Mouse (Mus musculus) layer of hippocampus, adult 8-10 months (tissue): ENCODE measurements around the gene Maml3. TPM values are rescaled to one million over a fixed set of nuclear protein-coding genes. Genes with fewer than 3 reads are reported as not detected.

Source experiments
- DNase-seq, 2 experiments: peaks; one replicate each; pipeline ENCODE4 v3.0.0; 2022; ENCODE audit warnings: low spot score in 2 of 2
- total RNA-seq, 4 experiments: library from RNA; stranded (reverse); gene quantifications; 2 replicates each; pipeline ENCODE4 v1.2.4; 2022

The Maml3 gene
- total RNA-seq, 4 experiments from 2014 or later, result 7.0 to 9.3 (median 8.0) TPM

- no peak for DNase-seq
Observed at GRCm38 (mm10) chr3:52006721-52007330, 98.0 kb downstream of the Maml3 start.

DNA sequence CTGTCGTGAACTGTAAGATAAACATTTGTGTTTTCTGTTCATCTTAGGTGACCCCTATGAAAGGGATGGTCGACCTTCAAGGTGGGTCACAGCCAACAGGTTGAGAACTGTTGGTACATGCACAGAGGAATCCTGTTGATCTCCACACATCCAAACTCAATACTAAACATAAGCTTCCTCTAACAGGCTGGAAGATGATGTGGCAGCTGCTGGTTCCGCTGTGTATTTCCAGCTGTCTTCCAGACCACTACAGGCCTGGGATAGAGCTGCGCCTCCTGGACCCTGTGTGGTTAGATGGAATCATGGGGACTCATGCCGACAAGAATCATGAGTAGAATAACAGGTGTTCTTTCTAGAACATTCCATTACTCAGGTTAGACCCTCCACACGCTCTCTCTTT is 101.2 kb downstream of the Maml3 start:
- DNase-seq, result no peak

GRCm38 (mm10) chr3:52001518-52001895 is 103.4 kb downstream of the Maml3 start:
- no peak for DNase-seq

GRCm38 (mm10) chr3:52000871-52001517 is 103.9 kb downstream of the Maml3 start:
- no peak for DNase-seq

GRCm38 (mm10) chr3:51999671-52000437 is 105.0 kb downstream of the Maml3 start:
- no peak for DNase-seq

DNA sequence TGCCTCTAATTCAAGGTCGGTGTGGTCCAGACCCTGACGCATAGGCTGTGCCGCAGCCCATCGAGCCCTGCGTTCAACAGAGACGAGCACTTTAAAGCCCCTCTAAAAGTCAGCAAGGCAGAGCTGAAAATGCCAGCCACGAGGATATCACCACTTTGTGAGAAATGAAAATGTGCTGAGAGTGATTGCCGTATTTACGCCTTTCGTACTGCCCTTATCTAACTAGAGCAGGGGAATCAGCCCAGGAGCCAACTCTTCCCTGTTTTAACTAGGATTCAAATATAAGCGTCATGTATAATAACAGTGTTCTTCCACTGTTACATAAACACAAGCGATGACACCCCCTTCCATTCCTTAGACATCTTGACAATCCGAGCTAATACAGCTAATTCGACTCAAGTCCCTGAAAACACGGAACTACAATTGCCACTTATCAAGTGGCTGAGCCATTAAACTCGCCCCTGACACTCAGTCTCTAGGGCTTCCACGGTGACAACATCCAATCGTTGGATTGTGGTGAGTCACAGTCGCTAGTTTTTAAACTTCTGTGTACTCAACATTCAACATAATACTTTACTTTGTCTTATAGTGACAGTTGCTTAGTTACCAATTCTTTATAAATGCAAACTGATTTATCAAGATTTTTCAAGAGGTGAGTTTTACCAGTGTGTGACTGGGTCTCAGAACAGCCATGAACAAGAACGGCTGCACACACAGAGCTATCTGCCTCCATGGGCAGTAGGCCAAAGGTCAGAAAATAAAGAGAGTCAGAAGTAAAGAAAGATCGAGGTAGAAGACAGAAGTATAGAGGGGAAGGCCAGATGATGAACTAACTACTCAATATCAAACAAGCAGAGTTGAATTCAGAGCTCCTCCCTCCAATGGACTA is 106.1 kb downstream of the Maml3 start:
- DNase-seq, result no peak

- DNase-seq, result no peak
Observed at GRCm38 (mm10) chr3:51997616-51998015, 107.3 kb downstream of the Maml3 start.

DNA sequence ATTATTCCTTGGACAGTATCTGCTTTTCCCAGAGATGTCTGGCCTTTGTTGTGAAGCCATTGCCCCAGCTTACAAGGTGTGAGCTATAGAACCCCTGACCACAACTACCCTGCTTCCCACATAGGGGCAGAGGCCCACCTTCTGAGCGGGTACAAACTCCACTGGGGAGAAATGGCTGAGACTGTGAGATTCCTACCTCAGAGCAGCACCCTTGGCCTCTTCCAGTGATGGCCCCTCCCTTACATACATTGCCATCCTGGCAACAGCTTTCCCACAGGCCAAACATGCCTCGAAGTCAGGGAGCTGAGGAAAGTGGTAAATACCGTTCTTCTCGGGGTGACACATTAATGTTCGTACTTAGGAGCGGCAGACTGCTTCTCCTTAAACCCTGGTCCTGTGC is 118.4 kb downstream of the Maml3 start:
- DNase-seq, result no peak

DNA sequence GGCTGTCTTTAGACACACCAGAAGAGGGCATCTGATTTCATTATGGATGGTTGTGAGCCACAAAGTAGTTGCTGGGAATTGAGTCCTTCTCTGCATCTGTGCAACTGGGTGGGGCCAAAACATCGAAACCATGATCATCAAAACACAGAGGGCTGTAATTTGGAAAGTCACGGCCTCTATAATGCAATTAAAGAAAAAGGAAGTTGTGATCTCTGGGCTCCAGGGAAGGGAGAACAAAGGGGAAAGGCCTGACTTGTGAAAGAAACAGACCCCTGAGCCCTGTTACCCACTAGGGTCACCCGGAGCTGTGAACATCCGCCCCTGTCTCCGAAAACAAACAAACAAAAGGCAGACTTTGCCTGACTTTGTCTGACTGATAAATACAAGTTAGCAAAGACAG is 123.4 kb downstream of the Maml3 start:
- DNase-seq, result no peak

GRCm38 (mm10) chr3:51977654-51978352 is 127.1 kb downstream of the Maml3 start:
- no peak for DNase-seq

DNA sequence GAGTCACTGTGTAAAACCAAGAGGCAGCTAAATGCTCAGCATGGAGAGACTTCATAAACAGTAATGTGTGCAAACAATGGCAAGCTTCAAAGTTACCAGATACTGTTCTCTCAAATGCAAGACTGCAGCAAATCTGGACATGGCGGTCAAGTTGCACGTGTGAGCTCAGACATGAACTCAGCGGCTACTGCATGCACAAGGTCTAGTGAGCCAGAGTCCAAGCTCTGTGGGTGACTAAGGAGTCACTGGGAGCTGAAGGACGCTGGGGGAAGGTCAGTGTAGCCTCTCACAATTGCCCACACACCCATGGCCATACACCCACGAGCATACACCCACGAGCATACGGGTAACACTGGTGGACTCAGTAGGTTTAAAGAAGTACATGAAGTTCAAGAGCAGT is 130.3 kb downstream of the Maml3 start:
- DNase-seq, result no peak

- DNase-seq, result no peak
Observed at GRCm38 (mm10) chr3:51974153-51974552, 130.7 kb downstream of the Maml3 start.

DNA sequence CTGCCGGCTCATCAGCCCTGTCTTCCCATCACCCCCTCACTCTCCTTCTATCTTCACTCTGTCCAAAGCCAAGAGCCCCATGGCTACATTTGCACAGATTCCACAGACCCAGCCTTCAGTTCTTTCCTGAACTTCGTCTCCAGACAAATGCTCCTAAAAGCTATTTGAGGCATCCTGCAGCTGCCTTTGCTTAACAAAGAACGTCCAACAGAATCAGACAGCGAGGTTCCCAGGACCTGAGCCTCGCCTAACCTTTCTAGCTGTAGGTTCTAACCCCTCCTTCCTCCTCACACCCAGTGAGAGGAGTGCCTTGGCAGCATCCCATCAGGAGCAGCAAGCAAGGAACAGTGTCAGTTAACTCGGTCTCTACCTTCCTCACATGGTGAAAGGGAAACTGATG is 132.3 kb downstream of the Maml3 start:
- DNase-seq, result no peak

GRCm38 (mm10) chr3:51970489-51970888 is 134.4 kb downstream of the Maml3 start:
- no peak for DNase-seq

- no peak for DNase-seq
Observed at GRCm38 (mm10) chr3:51969451-51969850, 135.4 kb downstream of the Maml3 start.

DNA sequence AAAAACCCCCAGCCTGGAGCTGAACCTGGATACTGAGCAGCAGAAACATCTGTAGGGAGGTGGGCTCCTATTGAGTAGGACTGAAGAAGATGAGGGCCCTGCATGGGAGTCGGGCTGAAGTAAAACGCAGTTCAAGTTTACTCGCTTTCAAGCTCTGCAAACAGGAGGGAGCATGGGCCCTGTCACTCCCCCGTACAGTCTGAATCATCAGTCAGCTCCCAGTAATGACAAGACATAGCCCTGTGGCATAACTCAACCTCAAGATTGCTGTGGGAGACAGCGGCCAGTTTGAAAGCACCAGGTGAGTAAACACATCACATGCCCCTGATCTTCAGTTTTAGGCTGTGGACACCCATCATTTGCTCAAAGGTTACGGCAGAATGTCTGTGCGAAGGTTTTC is 139.0 kb downstream of the Maml3 start:
- DNase-seq, result no peak

DNA sequence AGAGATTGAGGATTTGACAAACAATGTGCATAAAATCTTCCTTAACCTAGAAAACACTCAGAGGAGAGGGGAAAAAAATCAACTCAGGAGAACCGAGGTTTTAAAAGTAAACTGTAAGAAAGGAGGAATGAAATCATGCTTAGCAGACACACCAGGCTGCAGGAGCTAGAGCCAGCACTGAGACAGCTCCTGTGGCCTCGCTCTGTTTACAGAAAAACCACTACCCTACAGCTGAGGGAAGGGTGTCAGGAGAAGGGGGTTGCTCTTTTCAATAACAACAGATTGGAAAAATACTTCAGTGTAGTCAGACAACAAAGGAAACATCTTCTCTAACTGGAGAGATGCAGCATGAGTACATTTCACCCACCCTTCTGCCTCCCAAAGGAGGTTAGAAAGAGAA is 139.4 kb downstream of the Maml3 start:
- no peak for DNase-seq

GRCm38 (mm10) chr3:51965008-51965407 is 139.9 kb downstream of the Maml3 start:
- no peak for DNase-seq

DNA sequence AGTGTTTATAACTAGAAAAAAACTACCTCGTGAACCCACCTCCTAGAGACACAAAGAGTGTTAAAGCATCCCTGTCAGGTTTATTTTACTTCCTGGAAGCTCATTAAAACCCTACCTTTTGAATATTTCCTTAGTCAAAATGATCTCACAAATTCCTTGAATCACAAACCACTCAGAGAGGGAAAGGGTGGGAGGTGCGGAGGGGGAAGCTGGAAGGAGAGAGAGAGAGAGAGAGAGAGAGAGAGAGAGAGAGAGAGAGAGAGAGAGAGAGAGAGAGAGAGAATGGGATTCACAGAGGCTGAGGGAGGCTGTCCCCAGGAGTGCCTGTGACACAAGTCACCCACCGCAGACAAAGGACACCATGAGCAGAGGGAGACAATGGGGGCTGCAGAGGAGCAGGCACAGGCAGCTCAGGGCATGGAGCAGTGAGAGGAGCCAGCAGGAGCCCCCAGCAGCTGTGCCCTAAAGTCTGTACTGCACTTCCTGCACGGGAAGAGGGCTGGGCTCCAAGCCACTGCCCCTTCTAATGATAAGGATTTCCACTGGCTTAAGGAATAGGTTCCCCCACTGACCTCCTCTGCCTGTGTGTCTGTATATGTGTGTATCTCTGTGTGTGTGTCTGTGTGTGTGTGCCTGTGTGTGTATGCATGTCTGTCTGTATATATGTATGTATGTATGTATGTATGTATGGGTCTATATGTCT is 140.8 kb downstream of the Maml3 start:
- no peak for DNase-seq

GRCm38 (mm10) chr3:51963151-51963791 is 141.6 kb downstream of the Maml3 start:
- no peak for DNase-seq
